34 mouse cellular contexts compared by ENCODE assay signal in genomic region chr1:163751360-163751992, GRCm38 (mm10). TPM values are rescaled to one million over a fixed set of nuclear protein-coding genes. Genes with fewer than 3 reads are reported as not detected.
DNase-seq lines count a peak whose midpoint lies in the region; ATAC-seq lines count a peak whose summit lies in the region.
"Had no signal": no experiment of that assay in that cellular context is flagged by ENCODE, and none has a peak within 500 bp of the region (broad histone marks: within the 10 kb centered on the region; RNA-seq: fewer than 3 reads in every experiment).

No protein-coding gene starts in this region.

- intact Hi-C loops in left cerebral cortex, postnatal 4 days (cut with DNase I): no loop called here

- H3K9ac ChIP-seq in forebrain, embryonic 13.5 days: no peak overlapping the region
- H3K9ac ChIP-seq in forebrain, embryonic 12.5 days: no peak overlapping the region
- no peak overlapping the region for H3K9ac ChIP-seq in forebrain, embryonic 16.5 days (replicated peaks; ENCODE audit: low read depth, low read length)
- H3K9ac ChIP-seq: embryonic facial prominence, embryonic 13.5 days; intestine, embryonic 15.5 days; liver, embryonic 14.5 days; midbrain, embryonic 15.5 days; neural tube, embryonic 12.5 days had no signal

- no peaks in the 10 kb centered on the region for H3K4me1 ChIP-seq in forebrain, embryonic 13.5 days
- H3K4me1 ChIP-seq in forebrain, embryonic 12.5 days: no peaks in the 10 kb centered on the region
- H3K4me1 ChIP-seq in forebrain, embryonic 16.5 days (replicated peaks; ENCODE audit: control insufficient read depth, insufficient read depth, low read length): 0 out of 2 replicates have a peak, but pooled peaks cover 3% of the 10 kb centered on the region
- H3K4me1 ChIP-seq in heart, embryonic 10.5 days: no peaks in the 10 kb centered on the region
- H3K4me1 ChIP-seq: embryonic facial prominence, embryonic 13.5 days; hindbrain, embryonic 10.5 days; intestine, embryonic 15.5 days; midbrain, embryonic 15.5 days; neural tube, embryonic 12.5 days had no signal

- ATAC-seq in forebrain, embryonic 13.5 days: peak; percentile 69; the same call in 1 of the 2 replicates
- ATAC-seq in forebrain, embryonic 12.5 days (ENCODE audit: low FRiP score): no peak
- ATAC-seq in forebrain, embryonic 16.5 days: peak; percentile 92
- ATAC-seq: CD4-positive, CD25-positive, alpha-beta regulatory T cell, adult 4 months; hindbrain, embryonic 16.5 days; intestine, embryonic 15.5 days; midbrain, embryonic 15.5 days had no signal

- no peaks in the 10 kb centered on the region for H3K9me3 ChIP-seq in forebrain, embryonic 13.5 days (replicated peaks)
- H3K9me3 ChIP-seq in forebrain, embryonic 12.5 days: no peaks in the 10 kb centered on the region
- no peaks in the 10 kb centered on the region for H3K9me3 ChIP-seq in forebrain, embryonic 16.5 days (ENCODE audit: control insufficient read depth, low read length)
- H3K9me3 ChIP-seq in heart, embryonic 10.5 days: no peaks in the 10 kb centered on the region
- H3K9me3 ChIP-seq: embryonic facial prominence, embryonic 13.5 days; hindbrain, embryonic 10.5 days; intestine, embryonic 15.5 days; midbrain, embryonic 15.5 days; neural tube, embryonic 12.5 days had no signal

- H3K36me3 ChIP-seq in forebrain, embryonic 13.5 days (ENCODE audit: poor library complexity, severe bottlenecking): no peaks in the 10 kb centered on the region
- no peaks in the 10 kb centered on the region for H3K36me3 ChIP-seq in forebrain, embryonic 12.5 days (replicated peaks)
- H3K36me3 ChIP-seq in forebrain, embryonic 16.5 days (ENCODE audit: control insufficient read depth, insufficient read depth): no peaks in the 10 kb centered on the region
- H3K36me3 ChIP-seq in heart, embryonic 10.5 days: no peaks in the 10 kb centered on the region
- H3K36me3 ChIP-seq: embryonic facial prominence, embryonic 13.5 days; hindbrain, embryonic 10.5 days; intestine, embryonic 15.5 days; midbrain, embryonic 15.5 days; neural tube, embryonic 12.5 days had no signal

- peak; percentile 24 for DNase-seq in left cerebral cortex, postnatal 4 days
- DNase-seq in left cerebral cortex, adult 9 months (ENCODE audit: low spot score in 2 of 2): no peak
- peak; percentile 12 for DNase-seq in brain, adult 2 months (ENCODE audit: low read depth, low spot score)
- no peak for DNase-seq in heart, embryonic 10.5 days (ENCODE audit: low spot score)
- DNase-seq: adrenal gland, postnatal 36 days; cerebellum, adult 18-20 months; gastrocnemius, postnatal 10 days; heart, postnatal 14 days; kidney, adult 2 months; kidney, postnatal 36 days; layer of hippocampus, postnatal 36 days; liver; lung, adult 2 months; lung, postnatal 10 days; thymus, postnatal 14 days had no signal

- no peak overlapping the region for H3K27ac ChIP-seq in forebrain, embryonic 13.5 days
- H3K27ac ChIP-seq in forebrain, embryonic 12.5 days: no peak overlapping the region
- no peak overlapping the region for H3K27ac ChIP-seq in forebrain, embryonic 16.5 days (ENCODE audit: low read length)
- H3K27ac ChIP-seq in heart, embryonic 10.5 days: no peak overlapping the region
- H3K27ac ChIP-seq: embryonic facial prominence, embryonic 13.5 days; hindbrain, embryonic 10.5 days; intestine, embryonic 15.5 days; layer of hippocampus, adult 2 months; liver, embryonic 14.5 days; macrophage; midbrain, embryonic 15.5 days; neural tube, embryonic 12.5 days had no signal

- H3K4me2 ChIP-seq in forebrain, embryonic 13.5 days: no peak overlapping the region
- H3K4me2 ChIP-seq in forebrain, embryonic 12.5 days: no peak overlapping the region
- no peak overlapping the region for H3K4me2 ChIP-seq in forebrain, embryonic 16.5 days (ENCODE audit: low read length)
- H3K4me2 ChIP-seq: embryonic facial prominence, embryonic 13.5 days; intestine, embryonic 15.5 days; midbrain, embryonic 15.5 days; neural tube, embryonic 12.5 days had no signal

- H3K27me3 ChIP-seq in forebrain, embryonic 13.5 days: no peaks in the 10 kb centered on the region
- no peaks in the 10 kb centered on the region for H3K27me3 ChIP-seq in forebrain, embryonic 12.5 days
- H3K27me3 ChIP-seq in forebrain, embryonic 16.5 days (replicated peaks; ENCODE audit: control insufficient read depth, insufficient read depth, low read length): no peaks in the 10 kb centered on the region
- H3K27me3 ChIP-seq in heart, embryonic 10.5 days (ENCODE audit: insufficient read depth, poor library complexity, severe bottlenecking): no peaks in the 10 kb centered on the region
- H3K27me3 ChIP-seq: embryonic facial prominence, embryonic 13.5 days; intestine, embryonic 15.5 days; midbrain, embryonic 15.5 days; neural tube, embryonic 12.5 days had no signal

- 63% methylated on average over 4 of the region's 4 CpGs for WGBS in forebrain, embryonic 13.5 days
- 70% methylated on average over 4 of the region's 4 CpGs for WGBS in forebrain, embryonic 12.5 days
- 38% methylated on average over 4 of the region's 4 CpGs for WGBS in forebrain, embryonic 16.5 days
- 62% methylated on average over 4 of the region's 4 CpGs for WGBS in heart, embryonic 10.5 days

- no peak overlapping the region for H3K4me3 ChIP-seq in forebrain, embryonic 13.5 days
- H3K4me3 ChIP-seq in forebrain, embryonic 12.5 days (replicated peaks): no peak overlapping the region
- H3K4me3 ChIP-seq in forebrain, embryonic 16.5 days (replicated peaks; ENCODE audit: low read length): no peak overlapping the region
- H3K4me3 ChIP-seq in heart, embryonic 10.5 days: no peak overlapping the region
- H3K4me3 ChIP-seq: embryonic facial prominence, embryonic 13.5 days; hindbrain, embryonic 10.5 days; intestine, embryonic 15.5 days; layer of hippocampus, adult 2 months; midbrain, embryonic 15.5 days; myocyte; neural tube, embryonic 12.5 days had no signal

RNA-seq across cellular contexts. Expression of gene Mettl11b, which starts 26.4 kb away (rescaled TPM):
- polyA plus RNA-seq in forebrain, embryonic 13.5 days (2015; fragmentation: Nextera tagmentation; extraction: Ambion mirVana): 0.70 and 0.98 TPM in 2 replicates
- 0.46 and 0.55 TPM in 2 replicates for polyA plus RNA-seq in forebrain, embryonic 12.5 days (2016; fragmentation: Nextera tagmentation; extraction: Ambion mirVana)
- total RNA-seq in left cerebral cortex, postnatal 4 days (2021): under 1 TPM; 0.42 to 0.58 TPM
- polyA plus RNA-seq in forebrain, embryonic 16.5 days (2015; fragmentation: Nextera tagmentation; extraction: Ambion mirVana): 0.91 and 0.98 TPM in 2 replicates
- polyA plus RNA-seq in heart, embryonic 10.5 days (2016; fragmentation: Nextera tagmentation; extraction: Ambion mirVana): not detected in 2 replicates
- total RNA-seq: adrenal gland, adult 18-20 months; adrenal gland, postnatal 36 days; common myeloid progenitor, adult 5-6 weeks; megakaryocyte-erythroid progenitor cell, adult 5-6 weeks had no signal
- polyA plus RNA-seq: CD4-positive, CD25-positive, alpha-beta regulatory T cell, adult 4 months; hindbrain, embryonic 16.5 days; intestine, embryonic 15.5 days; kidney, adult 2 months; liver, embryonic 14.5 days; macrophage; myocyte; neural tube, embryonic 12.5 days; small intestine, adult 2 months; urinary bladder, adult 2 months had no signal

RNA-seq across cellular contexts. Expression of gene Kifap3, which starts 27.9 kb away (rescaled TPM):
- polyA plus RNA-seq in forebrain, embryonic 13.5 days (2015; fragmentation: Nextera tagmentation; extraction: Ambion mirVana): 59.7 and 67.2 TPM in 2 replicates
- polyA plus RNA-seq in forebrain, embryonic 12.5 days (2016; fragmentation: Nextera tagmentation; extraction: Ambion mirVana): 54.6 and 57.8 TPM in 2 replicates
- total RNA-seq in left cerebral cortex, postnatal 4 days (2021): 100 to 1,000 TPM; 252 to 253 TPM
- 120 and 121 TPM in 2 replicates for polyA plus RNA-seq in forebrain, embryonic 16.5 days (2015; fragmentation: Nextera tagmentation; extraction: Ambion mirVana)
- polyA plus RNA-seq in heart, embryonic 10.5 days (2016; fragmentation: Nextera tagmentation; extraction: Ambion mirVana): 20.2 and 20.3 TPM in 2 replicates

Comparison
In these comparisons a context has a peak if more than half of its experiments do, and no peak if none do; other contexts are left out.
1. DNase-seq: peak in left cerebral cortex, postnatal 4 days (single experiment) and brain, adult 2 months (single experiment); none in left cerebral cortex, adult 9 months (0 of 2) and heart, embryonic 10.5 days (single experiment).